Mouse (Mus musculus): ENCODE results near the gene Atf6b. TPM values are rescaled to one million over a fixed set of nuclear protein-coding genes. Genes with fewer than 3 reads are reported as not detected.

The Atf6b gene
- polyA plus RNA-seq, 1 experiment: 16.2 TPM

DNA sequence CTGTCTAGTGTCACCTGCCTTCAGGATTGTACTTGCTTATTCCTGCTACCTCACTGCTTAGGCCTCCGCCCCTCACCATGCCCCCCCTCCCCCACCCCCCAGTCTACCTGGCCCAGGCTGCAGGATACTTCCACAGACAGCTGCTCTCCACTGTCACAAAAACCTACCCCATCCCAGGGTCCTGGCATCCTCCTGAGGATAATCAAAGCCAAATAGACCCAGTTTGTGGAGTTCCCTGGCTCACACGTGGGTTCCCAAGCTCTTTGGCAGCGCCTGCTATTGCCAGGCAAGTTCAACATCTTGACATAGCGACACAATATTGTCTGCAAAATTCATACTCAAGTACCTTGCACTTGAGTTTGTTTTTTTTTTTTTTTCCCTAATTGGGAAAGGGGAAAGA lies 33.7 kb downstream of the Atf6b start:
- Histone ChIP-seq H3K4me3 (ENCODE audit: insufficient read depth, low read depth, low read length) (no peak overlapping the region), H3K4me1 (ENCODE audit: control insufficient read depth, insufficient read depth, insufficient read length, low read length) (peaks cover 33% of the 10 kb centered on the region)

DNA sequence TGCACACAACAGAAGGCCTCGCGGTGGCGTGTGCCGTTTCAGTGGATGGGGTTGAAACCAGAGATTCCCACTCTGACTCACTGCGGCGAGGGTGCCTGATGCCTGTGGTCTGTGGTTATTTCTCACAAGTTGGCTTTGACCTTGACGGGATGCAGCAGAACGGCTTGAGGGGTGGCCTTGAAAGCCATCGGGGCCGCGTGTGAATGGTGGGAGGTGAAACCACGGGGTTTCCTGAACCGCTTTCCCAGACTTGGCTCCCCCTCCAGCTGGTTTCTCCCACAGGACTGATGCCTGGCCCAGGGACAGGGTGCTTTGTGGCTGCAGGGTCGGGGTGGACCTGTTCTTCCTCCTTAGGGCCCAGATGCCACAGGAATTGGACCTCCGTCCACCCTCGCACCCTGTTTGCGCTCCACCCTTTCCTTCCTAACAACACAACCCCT lies 34.2 kb downstream of the Atf6b start:
- Histone ChIP-seq H3K4me1 (ENCODE audit: control insufficient read depth, insufficient read depth, insufficient read length, low read length) (peaks cover 33% of the 10 kb centered on the region), H3K4me3 (ENCODE audit: insufficient read depth, low read depth, low read length) (no peak overlapping the region), H3K27ac (replicated peaks; ENCODE audit: low read depth, low read length) (peak overlapping the region; percentile 5; the same call in 1 of the 2 replicates)

More for the DNA sequence above, 33.7 kb downstream of the Atf6b start:
- no peak overlapping the region for H3K27ac ChIP-seq (replicated peaks; ENCODE audit: low read depth, low read length)

DNA sequence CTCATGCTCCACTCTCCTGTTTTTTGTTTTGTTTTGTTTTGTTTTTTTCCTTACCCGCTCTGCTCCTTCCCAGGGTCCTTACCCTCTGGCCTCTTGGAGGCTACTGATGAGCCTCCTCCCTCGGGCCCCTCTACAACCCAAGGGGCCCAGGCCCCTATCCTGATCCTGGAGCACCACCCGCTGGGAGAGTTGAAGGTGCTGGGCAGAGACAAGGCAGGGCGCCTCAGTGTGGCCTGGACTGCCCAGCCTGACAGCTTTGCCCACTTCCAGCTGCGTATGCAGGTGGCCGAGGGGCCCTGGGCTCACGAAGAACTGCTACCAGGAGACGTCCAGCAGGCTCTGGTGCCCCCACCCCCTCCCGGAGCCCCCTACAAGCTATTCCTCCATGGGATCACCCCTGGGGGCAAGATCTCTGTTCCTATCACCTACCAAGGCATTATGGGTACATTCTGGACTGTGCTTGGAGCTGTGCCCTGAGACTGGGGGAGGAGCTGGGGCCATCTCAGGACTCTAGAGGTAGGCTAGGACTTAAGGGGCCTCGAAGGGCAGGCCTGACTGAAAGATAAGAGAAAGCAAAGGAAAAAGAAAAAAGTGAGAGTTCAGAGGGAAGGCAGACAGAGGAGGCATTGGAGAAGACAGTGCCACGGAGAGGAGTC lies 35.1 kb downstream of the Atf6b start:
- H3K27ac ChIP-seq (replicated peaks; ENCODE audit: low read depth, low read length): peak overlapping the region; percentile 39; the same call in 1 of the 2 replicates
- H3K4me1 ChIP-seq (ENCODE audit: control insufficient read depth, insufficient read depth, insufficient read length, low read length): peaks cover 33% of the 10 kb centered on the region
- H3K4me3 ChIP-seq (ENCODE audit: insufficient read depth, low read depth, low read length): no peak overlapping the region

DNA sequence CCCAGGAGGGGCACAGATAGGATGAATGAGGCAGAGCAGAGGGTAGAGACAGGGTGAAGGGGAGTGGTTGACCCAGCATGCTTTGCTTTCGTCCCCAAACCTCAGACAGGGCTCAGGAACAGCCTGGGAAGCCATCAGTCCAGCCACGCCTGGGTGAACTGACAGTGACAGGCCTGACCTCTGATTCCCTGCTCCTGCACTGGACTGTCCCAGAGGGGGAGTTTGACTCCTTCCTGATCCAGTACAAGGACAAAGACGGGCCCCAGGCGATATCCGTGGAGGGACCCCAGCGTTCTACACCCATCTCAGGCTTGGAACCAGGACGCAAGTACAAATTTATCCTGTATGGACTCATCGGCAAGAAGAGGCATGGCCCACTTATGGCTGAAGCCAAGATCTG lies 36.2 kb downstream of the Atf6b start:
- H3K4me3 ChIP-seq (ENCODE audit: insufficient read depth, low read depth, low read length): no peak overlapping the region
- H3K4me1 ChIP-seq (ENCODE audit: control insufficient read depth, insufficient read depth, insufficient read length, low read length): peaks cover 33% of the 10 kb centered on the region
- H3K27ac ChIP-seq (replicated peaks; ENCODE audit: low read depth, low read length): peak overlapping the region; percentile 39

DNA sequence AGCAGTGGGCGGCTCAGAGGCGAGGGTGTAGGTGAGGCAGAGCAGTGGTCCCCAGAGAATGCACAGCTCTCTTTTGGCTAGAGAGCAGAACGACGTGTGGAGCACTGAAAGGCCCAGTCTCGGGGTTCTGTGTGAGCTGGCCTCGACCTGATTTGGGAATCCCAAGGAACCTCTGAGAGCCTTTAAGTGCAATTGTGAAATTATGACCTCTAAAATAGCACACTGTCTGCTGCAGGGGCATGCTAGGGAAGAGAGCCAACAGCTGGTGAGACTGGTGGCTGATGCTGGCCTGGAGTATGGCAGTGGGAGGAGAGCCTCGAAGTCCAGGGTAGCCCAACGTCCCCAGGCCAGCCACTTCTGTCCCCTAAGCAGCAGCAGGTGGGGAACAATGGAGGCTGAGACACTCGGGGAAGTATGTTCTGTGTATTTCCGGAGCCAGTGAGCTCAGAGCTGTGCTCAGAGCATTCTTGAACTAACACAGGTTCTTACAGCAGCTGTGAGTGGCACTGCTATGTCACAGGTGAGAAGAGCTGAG lies 36.8 kb downstream of the Atf6b start:
- Histone ChIP-seq H3K4me1 (ENCODE audit: control insufficient read depth, insufficient read depth, insufficient read length, low read length) (peaks cover 33% of the 10 kb centered on the region), H3K4me3 (ENCODE audit: insufficient read depth, low read depth, low read length) (no peak overlapping the region), H3K27ac (replicated peaks; ENCODE audit: low read depth, low read length) (peak overlapping the region; percentile 39)

DNA sequence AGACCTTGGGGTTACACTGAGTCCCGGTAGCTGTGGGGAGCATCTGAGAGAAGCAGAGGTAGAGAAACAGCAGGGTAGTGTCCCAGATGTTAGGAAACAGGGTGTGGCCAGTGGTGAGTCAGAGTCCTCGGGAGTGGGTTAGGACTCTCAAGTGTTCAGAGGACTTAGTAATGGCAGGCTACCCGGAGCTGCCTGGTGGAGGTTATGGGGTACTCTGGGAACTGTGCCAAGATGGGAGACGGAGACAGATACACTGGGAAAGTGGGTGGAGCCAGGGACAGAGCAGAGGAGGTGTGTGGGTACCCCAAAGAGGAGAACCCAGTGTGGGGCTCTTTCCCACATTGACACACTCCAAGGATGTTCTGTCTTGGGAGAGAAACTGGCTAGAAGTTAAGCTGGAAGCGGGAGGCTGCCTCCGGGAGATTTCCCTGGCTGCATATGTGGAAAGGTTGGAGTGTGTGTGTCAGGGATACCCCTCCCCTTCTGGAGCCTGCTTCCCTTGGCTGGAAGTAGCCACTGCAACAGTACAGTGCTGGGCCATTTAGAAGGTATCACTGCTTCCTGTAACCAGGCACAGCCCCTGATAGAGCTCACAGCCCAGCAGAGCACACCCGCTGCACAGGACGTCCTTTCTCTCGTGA lies 37.4 kb downstream of the Atf6b start:
- peaks cover 33% of the 10 kb centered on the region for H3K4me1 ChIP-seq (ENCODE audit: control insufficient read depth, insufficient read depth, insufficient read length, low read length)
- H3K4me3 ChIP-seq (ENCODE audit: insufficient read depth, low read depth, low read length): no peak overlapping the region
- H3K27ac ChIP-seq (replicated peaks; ENCODE audit: low read depth, low read length): peak overlapping the region; percentile 31

DNA sequence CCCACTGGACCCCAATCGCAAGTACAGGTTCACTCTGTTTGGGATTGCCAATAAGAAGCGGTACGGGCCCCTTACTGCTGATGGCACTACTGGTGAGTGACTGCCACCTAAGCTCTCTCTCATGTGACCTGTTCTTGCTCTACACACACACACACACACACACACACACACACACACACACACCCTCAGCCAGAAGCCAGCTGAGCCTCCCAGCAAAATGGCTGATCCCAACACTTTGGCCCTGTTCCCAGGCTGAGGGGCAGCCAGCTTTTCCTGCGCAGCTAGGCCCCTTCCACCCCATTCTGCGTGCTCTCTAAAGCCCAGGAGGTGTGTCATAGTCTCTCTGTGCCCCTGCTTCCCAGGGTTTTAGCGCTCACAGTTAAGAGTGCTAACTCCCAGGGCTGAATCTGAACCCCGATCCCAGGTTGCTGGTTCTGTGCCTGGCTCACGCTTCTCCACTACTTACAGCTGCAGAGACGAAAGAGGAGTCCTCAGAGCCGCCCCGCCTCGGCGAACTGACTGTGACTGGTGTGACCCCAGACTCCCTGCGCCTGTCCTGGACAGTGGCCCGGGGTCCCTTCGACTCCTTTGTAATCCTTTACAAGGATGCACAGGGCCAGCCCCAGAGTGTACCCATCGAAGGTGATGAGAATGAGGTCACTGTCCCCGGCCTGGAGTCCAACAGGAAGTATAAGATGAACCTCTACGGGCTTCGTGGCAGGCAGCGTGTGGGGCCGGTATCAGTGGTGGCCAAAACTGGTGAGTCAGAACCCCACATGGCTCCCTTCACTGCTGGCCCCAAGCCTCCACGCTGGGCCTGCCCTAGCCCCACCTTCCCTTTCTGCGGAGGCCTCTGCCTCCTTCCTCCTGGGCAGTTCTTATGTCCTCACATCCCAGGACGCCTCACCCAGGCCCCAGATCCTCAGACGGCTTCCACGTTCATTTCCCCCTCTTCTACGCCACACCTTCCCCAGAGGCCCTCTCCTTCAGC lies 38.5 kb downstream of the Atf6b start:
- Histone ChIP-seq H3K27ac (replicated peaks; ENCODE audit: low read depth, low read length) (peak overlapping the region; percentile 40), H3K4me3 (ENCODE audit: insufficient read depth, low read depth, low read length) (no peak overlapping the region)

DNA sequence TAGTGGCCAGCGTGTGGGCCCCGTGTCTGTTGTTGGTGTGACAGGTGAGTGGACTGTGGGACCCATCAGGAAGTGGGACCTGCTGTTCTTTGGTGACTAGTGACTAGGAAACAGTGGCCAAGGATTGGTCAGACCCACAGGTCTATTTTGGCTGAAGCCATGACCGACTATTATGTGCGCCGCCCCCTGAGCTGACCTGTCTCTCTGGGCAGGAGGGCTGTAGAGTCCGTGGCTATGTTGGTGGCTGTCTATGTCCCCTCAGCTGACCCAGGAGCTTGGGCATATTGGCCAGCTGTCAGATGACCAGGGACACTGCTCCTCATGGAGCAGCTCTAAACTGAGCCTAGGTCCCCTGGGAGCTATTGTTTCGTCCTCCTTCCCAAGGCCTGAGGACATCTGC lies 41.9 kb downstream of the Atf6b start:
- Histone ChIP-seq H3K27ac (replicated peaks; ENCODE audit: low read depth, low read length) (no peak overlapping the region), H3K4me3 (ENCODE audit: insufficient read depth, low read depth, low read length) (no peak overlapping the region), H3K4me1 (ENCODE audit: control insufficient read depth, insufficient read depth, insufficient read length, low read length) (peaks cover 22% of the 10 kb centered on the region)

More for the DNA sequence above, 38.5 kb downstream of the Atf6b start:
- H3K4me1 ChIP-seq (ENCODE audit: control insufficient read depth, insufficient read depth, insufficient read length, low read length): peaks cover 33% of the 10 kb centered on the region

DNA sequence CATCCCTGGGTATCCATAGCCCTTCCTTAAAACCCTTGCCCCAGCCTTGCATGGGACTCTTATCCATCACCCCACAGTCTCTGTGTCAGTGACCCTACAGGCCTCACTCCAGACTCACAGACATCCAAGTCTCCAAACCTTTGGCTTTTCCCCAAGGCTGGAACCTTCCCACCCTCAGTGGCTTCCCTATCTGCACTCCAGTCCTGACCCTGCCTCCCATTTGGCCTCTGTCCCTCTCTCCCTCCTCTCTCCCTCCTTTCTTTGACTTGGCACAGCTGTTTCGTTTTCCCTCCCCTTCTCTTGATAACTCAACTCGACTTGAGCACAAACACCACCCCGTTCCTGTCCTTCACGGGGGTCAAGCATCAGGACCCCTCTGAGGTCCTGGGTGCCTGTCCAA lies 43.5 kb downstream of the Atf6b start:
- peaks cover 15% of the 10 kb centered on the region for H3K4me1 ChIP-seq (ENCODE audit: control insufficient read depth, insufficient read depth, insufficient read length, low read length)
- no peak overlapping the region for H3K4me3 ChIP-seq (ENCODE audit: insufficient read depth, low read depth, low read length)
- no peak overlapping the region for H3K27ac ChIP-seq (replicated peaks; ENCODE audit: low read depth, low read length)

DNA sequence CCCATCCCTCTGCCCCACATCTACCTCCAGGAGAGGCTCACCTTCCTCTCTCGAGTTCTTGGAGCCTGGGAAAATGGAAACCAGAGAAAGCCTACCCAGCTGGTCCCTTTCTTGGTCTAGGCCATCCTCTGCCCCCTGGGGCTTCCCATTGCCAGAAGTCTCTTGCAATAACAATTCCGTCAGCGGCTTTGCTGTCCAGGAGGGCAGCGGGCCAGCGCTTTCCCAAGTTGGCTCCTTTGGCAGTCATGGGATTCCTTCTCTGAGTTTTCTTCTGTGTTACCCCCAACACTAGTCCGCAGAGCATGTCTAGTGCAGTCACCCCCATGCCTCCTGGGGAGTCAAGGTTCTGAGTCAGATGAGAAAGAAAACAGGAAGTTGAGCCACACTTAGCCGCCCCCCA lies 46.0 kb downstream of the Atf6b start:
- Histone ChIP-seq H3K4me3 (ENCODE audit: insufficient read depth, low read depth, low read length) (no peak overlapping the region), H3K4me1 (ENCODE audit: control insufficient read depth, insufficient read depth, insufficient read length, low read length) (peaks cover 15% of the 10 kb centered on the region), H3K27ac (replicated peaks; ENCODE audit: low read depth, low read length) (peak overlapping the region; percentile 61)

DNA sequence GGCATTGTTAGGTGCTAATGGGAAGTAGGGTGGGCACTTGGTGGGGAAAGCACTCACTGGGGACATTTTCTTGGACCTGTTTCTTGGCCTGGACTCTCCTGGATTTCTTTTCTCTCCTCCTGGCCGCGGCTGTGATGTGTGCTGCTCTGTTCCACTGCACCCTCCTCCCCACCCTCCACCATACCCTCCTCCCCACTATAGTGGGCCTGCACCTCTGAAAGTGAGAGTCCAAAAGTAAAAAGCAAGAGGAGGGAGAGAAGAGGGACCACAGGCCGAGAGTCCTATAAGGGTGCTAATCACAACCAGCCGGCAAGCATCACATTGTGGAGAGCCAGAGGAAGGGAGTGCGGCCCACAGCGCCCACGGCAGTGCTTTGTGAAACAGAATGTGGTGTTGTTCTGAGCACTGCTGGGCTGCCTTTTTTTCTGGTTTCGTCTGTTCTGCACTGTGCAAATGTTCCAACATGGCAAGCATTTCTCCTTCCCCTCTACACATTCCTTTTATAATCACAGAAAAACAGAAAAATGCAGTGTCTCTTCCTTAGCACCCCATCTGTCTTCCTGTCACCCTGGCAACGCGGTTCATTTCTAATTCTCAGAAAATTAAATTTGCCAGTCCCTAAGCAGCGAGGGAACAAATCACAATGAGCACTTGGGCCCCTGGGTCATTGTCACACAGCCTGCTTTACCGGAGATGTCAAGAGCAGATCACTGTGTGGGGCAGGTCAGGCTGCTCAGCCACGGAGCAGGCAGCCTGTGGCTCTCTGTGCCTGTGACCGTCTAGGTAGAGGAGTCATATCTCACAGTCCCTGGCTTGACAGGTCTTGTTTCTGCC lies 52.8 kb downstream of the Atf6b start:
- no peak overlapping the region for H3K4me3 ChIP-seq (ENCODE audit: insufficient read depth, low read depth, low read length)
- H3K4me1 ChIP-seq (ENCODE audit: control insufficient read depth, insufficient read depth, insufficient read length, low read length): peaks cover 2% of the 10 kb centered on the region; the same call in 1 of the 2 replicates
- H3K27ac ChIP-seq (replicated peaks; ENCODE audit: low read depth, low read length): no peak overlapping the region

DNA sequence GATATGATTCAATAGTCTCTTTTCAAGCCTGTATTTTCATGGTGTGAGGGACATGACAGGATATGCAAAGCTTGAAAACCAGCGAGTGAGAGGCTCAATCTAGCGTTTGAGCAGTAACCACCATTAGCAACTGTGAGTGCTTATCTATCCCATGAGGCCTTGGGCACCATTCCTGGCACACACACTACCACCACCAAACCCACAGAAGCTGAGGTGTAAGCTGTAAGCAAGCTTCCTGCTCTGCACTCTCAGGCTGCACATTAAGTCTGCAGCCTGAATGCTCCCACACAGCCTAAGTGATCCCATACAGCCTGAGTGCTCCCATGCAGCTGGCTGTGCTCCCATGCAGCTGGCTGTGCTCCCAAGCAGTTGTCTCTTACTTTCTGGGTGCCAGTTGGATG lies 53.7 kb downstream of the Atf6b start:
- H3K4me1 ChIP-seq (ENCODE audit: control insufficient read depth, insufficient read depth, insufficient read length, low read length): peaks cover 2% of the 10 kb centered on the region; the same call in 1 of the 2 replicates

More for the DNA sequence above, 53.7 kb downstream of the Atf6b start:
- no peak overlapping the region for H3K4me3 ChIP-seq (ENCODE audit: insufficient read depth, low read depth, low read length)
- 0 out of 2 replicates have a peak overlapping the region, but pooled peaks have one; percentile 18 for H3K27ac ChIP-seq (replicated peaks; ENCODE audit: low read depth, low read length)
